Mouse (Mus musculus): ENCODE data around the gene Ptprn2. TPM values are rescaled to one million over a fixed set of nuclear protein-coding genes. Genes with fewer than 3 reads are reported as not detected.

Ptprn2 gene
- polyA plus RNA-seq, 1 experiment from 2014 or later = 0.16 TPM

GRCm38 (mm10) chr12:116600054-116600453 is 114.5 kb downstream of the Ptprn2 start:
- no peak for DNase-seq (ENCODE audit: low spot score)
- Histone ChIP-seq H3K36me3 (no peaks in the 10 kb centered on the region), H3K9me3 (no peaks in the 10 kb centered on the region), H3K27me3 (ENCODE audit: insufficient read depth, poor library complexity, severe bottlenecking) (no peaks in the 10 kb centered on the region), H3K4me1 (no peaks in the 10 kb centered on the region), H3K4me3 (no peak overlapping the region), H3K27ac (no peak overlapping the region)
- 82% methylated on average over 6 of the region's 6 CpGs for WGBS

DNA sequence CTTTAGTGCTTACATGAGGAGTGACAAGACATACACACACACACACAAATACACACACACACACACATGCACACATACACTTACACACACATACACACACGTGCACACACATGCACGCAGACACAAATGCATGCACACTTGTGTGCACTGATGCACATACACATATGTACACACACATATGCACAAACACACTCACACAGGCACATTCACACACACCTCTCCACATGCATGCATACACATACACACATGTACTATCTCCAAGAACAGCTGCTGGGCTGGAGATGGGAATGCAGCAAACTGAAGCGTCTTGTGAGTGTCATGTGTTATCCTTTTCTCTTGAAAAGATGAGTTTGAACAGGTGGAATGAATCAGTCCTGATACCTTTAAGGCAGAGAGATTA is 115.9 kb downstream of the Ptprn2 start:
- Histone ChIP-seq H3K27me3 (ENCODE audit: insufficient read depth, poor library complexity, severe bottlenecking) (no peaks in the 10 kb centered on the region), H3K27ac (no peak overlapping the region), H3K4me1 (no peaks in the 10 kb centered on the region), H3K9me3 (no peaks in the 10 kb centered on the region), H3K4me3 (no peak overlapping the region), H3K36me3 (no peaks in the 10 kb centered on the region)
- no peak for DNase-seq (ENCODE audit: low spot score)
- 84% methylated on average over 3 of the region's 3 CpGs for WGBS

GRCm38 (mm10) chr12:116601921-116602320 is 116.4 kb downstream of the Ptprn2 start:
- no peak for DNase-seq (ENCODE audit: low spot score)
- H3K27me3 ChIP-seq (ENCODE audit: insufficient read depth, poor library complexity, severe bottlenecking) = no peaks in the 10 kb centered on the region
- H3K9me3 ChIP-seq = no peaks in the 10 kb centered on the region
- H3K4me3 ChIP-seq = no peak overlapping the region
- 72% methylated on average over 5 of the region's 5 CpGs for WGBS
- H3K36me3 ChIP-seq = no peaks in the 10 kb centered on the region
- no peak overlapping the region for H3K27ac ChIP-seq
- no peaks in the 10 kb centered on the region for H3K4me1 ChIP-seq

- Histone ChIP-seq H3K27ac (no peak overlapping the region), H3K9me3 (no peaks in the 10 kb centered on the region), H3K27me3 (ENCODE audit: insufficient read depth, poor library complexity, severe bottlenecking) (no peaks in the 10 kb centered on the region), H3K36me3 (no peaks in the 10 kb centered on the region), H3K4me1 (no peaks in the 10 kb centered on the region), H3K4me3 (no peak overlapping the region)
- WGBS = 80% methylated on average over 6 of the region's 6 CpGs
- no peak for DNase-seq (ENCODE audit: low spot score)
These were observed 123.1 kb downstream of the Ptprn2 start for GRCm38 (mm10) chr12:116608598-116608997.

- 41% methylated on average over 5 of the region's 5 CpGs for WGBS
- no peaks in the 10 kb centered on the region for H3K9me3 ChIP-seq
- H3K36me3 ChIP-seq = no peaks in the 10 kb centered on the region
- no peak overlapping the region for H3K27ac ChIP-seq
- H3K27me3 ChIP-seq (ENCODE audit: insufficient read depth, poor library complexity, severe bottlenecking) = peaks cover 6% of the 10 kb centered on the region; the same call in 1 of the 2 replicates
- H3K4me3 ChIP-seq = no peak overlapping the region
- no peak for DNase-seq (ENCODE audit: low spot score)
- H3K4me1 ChIP-seq = no peaks in the 10 kb centered on the region
These were observed 134.3 kb downstream of the Ptprn2 start for GRCm38 (mm10) chr12:116619868-116620267.

DNA sequence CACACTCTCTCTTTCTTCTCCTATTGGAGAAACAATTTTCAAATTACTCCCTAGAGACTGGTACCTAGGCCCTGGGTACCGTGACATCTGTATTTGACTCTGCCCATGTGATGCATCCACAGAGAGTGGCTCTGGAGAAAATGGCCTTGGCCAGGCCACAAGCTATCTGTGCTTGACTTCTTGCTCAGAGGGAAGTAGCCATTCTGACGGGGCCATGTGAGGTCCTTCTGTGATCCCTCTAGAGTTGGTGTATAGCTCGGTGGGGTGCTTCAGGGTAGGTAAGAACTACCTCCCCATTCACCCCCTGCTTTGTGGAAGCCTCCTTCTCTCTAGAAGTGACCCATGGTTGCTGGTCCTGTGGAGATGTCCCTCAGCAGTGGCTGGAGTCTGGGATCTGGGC is 134.8 kb downstream of the Ptprn2 start:
- no peak for DNase-seq (ENCODE audit: low spot score)
- 68% methylated on average over 3 of the region's 3 CpGs for WGBS
- no peaks in the 10 kb centered on the region for H3K4me1 ChIP-seq

DNA sequence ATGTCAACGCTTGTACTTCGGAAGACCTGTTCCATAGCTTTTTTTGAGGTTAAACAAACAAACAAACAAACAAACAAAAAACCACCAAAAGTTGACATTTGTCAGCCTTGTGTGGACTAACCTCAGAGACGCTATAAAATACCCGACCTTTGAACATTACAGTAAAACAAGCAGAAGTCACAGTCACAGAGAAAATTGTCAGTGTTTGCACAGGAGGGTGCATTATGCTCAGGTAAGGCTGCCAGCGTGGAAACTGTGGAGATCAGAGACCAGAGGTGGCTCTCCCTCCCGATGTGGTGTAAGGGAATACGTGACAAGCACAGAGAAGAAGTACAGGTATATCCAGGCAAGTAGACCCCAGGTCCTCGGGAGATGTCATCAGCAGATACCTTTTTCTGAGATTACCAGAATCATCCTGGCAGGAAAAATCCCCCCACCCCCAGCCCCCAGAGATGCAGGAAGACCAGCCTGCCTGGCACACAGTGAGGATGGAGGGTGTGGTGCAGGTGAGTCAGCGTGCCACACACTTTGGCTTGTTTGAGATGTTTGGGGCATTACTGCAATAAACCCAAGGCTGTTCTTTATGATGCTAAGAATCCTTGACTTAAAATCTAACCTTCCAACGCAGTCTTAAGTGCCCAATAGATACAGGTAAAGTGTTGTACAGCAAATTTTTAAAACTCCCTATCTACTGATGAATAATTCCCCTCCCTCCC is 136.0 kb downstream of the Ptprn2 start:
- peaks cover 6% of the 10 kb centered on the region; the same call in 1 of the 2 replicates for H3K27me3 ChIP-seq (ENCODE audit: insufficient read depth, poor library complexity, severe bottlenecking)
- no peaks in the 10 kb centered on the region for H3K36me3 ChIP-seq
- DNase-seq (ENCODE audit: low spot score) = no peak
- H3K9me3 ChIP-seq = no peaks in the 10 kb centered on the region
- H3K4me1 ChIP-seq = no peaks in the 10 kb centered on the region
- 79% methylated on average over 10 of the region's 10 CpGs for WGBS
- H3K27ac ChIP-seq = no peak overlapping the region
- H3K4me3 ChIP-seq = no peak overlapping the region

More for the DNA sequence above, 134.8 kb downstream of the Ptprn2 start:
- H3K36me3 ChIP-seq = no peaks in the 10 kb centered on the region
- no peaks in the 10 kb centered on the region for H3K9me3 ChIP-seq
- H3K27ac ChIP-seq = no peak overlapping the region
- peaks cover 6% of the 10 kb centered on the region; the same call in 1 of the 2 replicates for H3K27me3 ChIP-seq (ENCODE audit: insufficient read depth, poor library complexity, severe bottlenecking)
- H3K4me3 ChIP-seq = no peak overlapping the region

DNA sequence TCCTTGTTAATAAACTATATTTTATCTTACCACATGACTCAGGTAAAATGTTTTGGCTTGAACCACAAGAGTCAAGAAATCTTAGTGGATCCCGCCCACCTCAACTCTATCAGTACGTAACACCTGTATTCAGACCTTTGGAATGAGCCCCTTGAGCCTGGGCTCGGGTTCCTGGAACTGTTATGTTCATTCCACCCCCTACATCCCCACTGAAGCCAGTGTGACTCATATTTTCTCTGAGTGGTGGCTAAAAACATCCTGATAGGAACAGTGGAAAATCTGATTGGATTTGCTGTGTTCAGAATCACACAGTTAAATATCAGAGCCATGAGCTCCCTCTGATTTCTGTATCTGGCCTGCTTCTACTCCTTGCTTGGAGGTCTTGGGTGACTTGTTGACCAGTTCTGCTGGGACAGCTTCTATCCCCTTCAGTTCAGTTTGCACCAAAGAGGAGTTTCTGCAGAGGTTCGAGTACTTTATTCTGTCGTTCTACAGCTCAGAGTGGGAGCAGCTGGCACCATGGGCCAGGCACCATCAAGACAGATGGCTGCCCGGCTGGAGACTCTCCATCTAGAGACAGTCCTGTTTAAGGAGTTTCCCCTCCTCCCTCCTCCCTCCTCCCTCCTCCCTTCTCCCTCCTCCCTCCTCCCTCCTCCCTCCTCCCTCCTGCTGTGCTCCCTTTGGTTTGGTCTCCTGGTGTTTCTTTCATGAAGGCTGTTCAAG is 137.3 kb downstream of the Ptprn2 start:
- peaks cover 6% of the 10 kb centered on the region; the same call in 1 of the 2 replicates for H3K27me3 ChIP-seq (ENCODE audit: insufficient read depth, poor library complexity, severe bottlenecking)
- no peaks in the 10 kb centered on the region for H3K9me3 ChIP-seq
- 54% methylated on average over 6 of the region's 6 CpGs for WGBS
- no peak overlapping the region for H3K4me3 ChIP-seq
- H3K27ac ChIP-seq = no peak overlapping the region
- DNase-seq (ENCODE audit: low spot score) = no peak
- no peaks in the 10 kb centered on the region for H3K4me1 ChIP-seq
- H3K36me3 ChIP-seq = no peaks in the 10 kb centered on the region

DNA sequence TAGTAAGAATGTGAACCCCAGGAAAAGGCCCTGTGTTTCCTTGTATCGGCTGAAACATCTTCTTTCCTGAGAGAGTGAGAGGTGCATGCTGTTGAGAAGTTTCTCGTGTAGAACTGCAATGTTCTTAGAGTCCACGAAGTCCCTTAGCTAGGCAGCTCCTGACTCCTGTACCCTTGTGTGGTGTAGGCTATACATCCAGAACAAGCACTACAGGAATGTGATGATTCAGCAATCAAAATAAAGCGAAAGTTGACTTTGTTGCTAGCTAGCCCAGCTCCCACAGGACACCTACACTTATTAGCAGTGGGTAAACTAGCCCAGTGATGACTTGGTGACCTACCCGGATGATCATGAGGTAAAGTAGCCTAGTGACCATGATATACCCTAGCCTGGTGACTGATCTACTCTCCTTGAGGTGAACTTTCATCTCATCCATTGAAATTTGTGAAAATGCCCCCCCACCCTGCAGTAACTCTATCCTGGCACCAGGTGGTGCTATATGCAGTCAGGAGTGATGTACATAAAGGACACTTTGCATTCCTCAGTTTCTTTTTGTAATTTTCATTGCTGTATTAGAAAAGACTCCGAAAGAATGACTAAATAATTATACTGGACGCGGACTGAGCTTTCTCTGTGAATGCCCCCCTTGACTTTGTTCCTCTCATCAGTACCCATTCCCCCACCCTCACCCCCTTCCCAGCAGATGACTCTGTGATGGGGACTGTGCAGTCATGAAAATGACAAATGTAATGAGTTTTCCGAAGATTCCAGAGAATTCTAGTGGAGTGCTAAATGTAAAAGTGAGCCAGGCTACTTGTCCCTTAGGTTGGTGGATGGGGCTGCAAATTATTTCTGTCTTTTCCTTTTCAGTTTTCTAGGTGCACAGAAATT is 140.1 kb downstream of the Ptprn2 start:
- WGBS = 51% methylated on average over 9 of the region's 9 CpGs
- no peak for DNase-seq (ENCODE audit: low spot score)
- no peak overlapping the region for H3K27ac ChIP-seq
- H3K4me1 ChIP-seq = no peaks in the 10 kb centered on the region
- peaks cover 6% of the 10 kb centered on the region; the same call in 1 of the 2 replicates for H3K27me3 ChIP-seq (ENCODE audit: insufficient read depth, poor library complexity, severe bottlenecking)
- H3K36me3 ChIP-seq = no peaks in the 10 kb centered on the region
- no peak overlapping the region for H3K4me3 ChIP-seq
- H3K9me3 ChIP-seq = no peaks in the 10 kb centered on the region

GRCm38 (mm10) chr12:116628992-116629391 is 143.5 kb downstream of the Ptprn2 start:
- WGBS = 69% methylated on average over 3 of the region's 3 CpGs
- H3K27ac ChIP-seq = no peak overlapping the region

DNA sequence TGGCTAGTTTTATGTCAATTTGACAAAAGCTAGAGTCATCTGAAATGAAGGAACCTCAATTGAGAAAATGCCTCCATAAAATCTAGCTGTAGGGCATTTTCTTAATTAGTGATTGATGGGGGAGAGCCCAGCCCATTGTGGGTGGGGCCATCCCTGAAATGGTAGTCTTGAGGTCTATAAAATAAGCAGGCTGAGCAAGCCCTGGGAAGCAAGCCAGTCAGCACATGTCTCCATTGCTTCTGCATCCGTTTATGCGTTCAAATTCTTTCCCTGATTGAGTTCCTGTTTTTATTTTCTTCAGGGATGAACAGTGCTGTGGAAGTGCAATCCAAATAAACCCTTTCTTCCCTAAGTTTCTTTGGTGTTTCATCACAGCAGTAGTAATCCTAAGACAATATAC is 152.0 kb downstream of the Ptprn2 start:
- 72% methylated on average over 2 of the region's 2 CpGs for WGBS
- no peaks in the 10 kb centered on the region for H3K36me3 ChIP-seq
- no peak overlapping the region for H3K4me3 ChIP-seq
- H3K4me1 ChIP-seq = no peaks in the 10 kb centered on the region
- no peaks in the 10 kb centered on the region for H3K9me3 ChIP-seq
- H3K27ac ChIP-seq = no peak overlapping the region
- peaks cover 20% of the 10 kb centered on the region; the same call in 1 of the 2 replicates for H3K27me3 ChIP-seq (ENCODE audit: insufficient read depth, poor library complexity, severe bottlenecking)
- no peak for DNase-seq (ENCODE audit: low spot score)

More at GRCm38 (mm10) chr12:116628992-116629391, 143.5 kb downstream of the Ptprn2 start:
- no peaks in the 10 kb centered on the region for H3K4me1 ChIP-seq
- no peaks in the 10 kb centered on the region for H3K9me3 ChIP-seq
- no peak for DNase-seq (ENCODE audit: low spot score)
- H3K36me3 ChIP-seq = no peaks in the 10 kb centered on the region
- no peak overlapping the region for H3K4me3 ChIP-seq
- no peaks in the 10 kb centered on the region; the same call in 1 of the 2 replicates for H3K27me3 ChIP-seq (ENCODE audit: insufficient read depth, poor library complexity, severe bottlenecking)

GRCm38 (mm10) chr12:116640871-116641270 is 155.4 kb downstream of the Ptprn2 start:
- WGBS = 8% methylated on average over 4 of the region's 4 CpGs
- Histone ChIP-seq H3K36me3 (no peaks in the 10 kb centered on the region), H3K9me3 (no peaks in the 10 kb centered on the region), H3K27me3 (ENCODE audit: insufficient read depth, poor library complexity, severe bottlenecking) (peaks cover 27% of the 10 kb centered on the region; the same call in 1 of the 2 replicates), H3K27ac (no peak overlapping the region), H3K4me3 (no peak overlapping the region), H3K4me1 (no peaks in the 10 kb centered on the region)
- DNase-seq (ENCODE audit: low spot score) = no peak

Measured in heart, embryonic 10.5 days (tissue).